ENCODE assay signal across 18 mouse cellular contexts in genomic region chr16:24198291-24198690, GRCm38 (mm10).
DNase-seq lines count a peak whose midpoint lies in the region; TF ChIP-seq lines count a peak whose summit lies in the region.
"Had no signal": no experiment of that assay in that cellular context is flagged by ENCODE, and none has a peak within 500 bp of the region (broad histone marks: within the 10 kb centered on the region; RNA-seq: fewer than 3 reads in every experiment).

No protein-coding gene starts in this region.

- no peak overlapping the region for H3K4me3 ChIP-seq in gastrocnemius, adult 2 months
- H3K4me3 ChIP-seq: embryonic facial prominence, embryonic 12.5 days; forebrain, embryonic 12.5 days; heart, embryonic 12.5 days; hindbrain, embryonic 10.5 days; intestine, embryonic 15.5 days had no signal

- H3K27ac ChIP-seq in gastrocnemius, adult 2 months, result peak overlapping the region; percentile 35
- H3K27ac ChIP-seq: embryonic facial prominence, embryonic 12.5 days; forebrain, embryonic 12.5 days; hindbrain, embryonic 10.5 days; hindbrain, embryonic 14.5 days; intestine, embryonic 15.5 days had no signal

- intact Hi-C loops in gastrocnemius, adult 2 months (cut with DNase I), result loop anchor here (10.0 kb wide), 1 partner anchor 867 kb away; no protein-coding TSS in a partner anchor
- intact Hi-C loops in left cerebral cortex, postnatal 4 days (cut with DNase I), result no loop called here

- no peak for TF ChIP-seq CTCF in gastrocnemius, adult 2 months (IDR thresholded peaks at IDR 0.05)

- peak; percentile 51 to 89 for DNase-seq in adrenal gland, adult (ENCODE audit: inconsistent age in 2 of 2, low spot score in 1 of 2)
- DNase-seq in adrenal gland, adult 8-10 months, result no peak
- DNase-seq in gastrocnemius, adult 2 months, result no peak
- DNase-seq in gastrocnemius, postnatal 10 days, result no peak
- DNase-seq in NIH3T3 (ENCODE audit: low read depth), result peak; percentile 75
- no peak for DNase-seq in left cerebral cortex, postnatal 4 days
- DNase-seq in layer of hippocampus, postnatal 36 days, result no peak
- DNase-seq: cerebellum, adult 11 months; cerebellum, adult 8-10 months; cerebellum, postnatal 25 days; gastrocnemius, postnatal 25 days; kidney, adult 18-20 months had no signal

Comparison
In these comparisons a context has a peak if more than half of its experiments do, and no peak if none do; other contexts are left out.
1. DNase-seq: peak in adrenal gland, adult (2 of 2) and NIH3T3 (single experiment); none in adrenal gland, adult 8-10 months (single experiment), gastrocnemius, adult 2 months (single experiment), gastrocnemius, postnatal 10 days (single experiment), left cerebral cortex, postnatal 4 days (single experiment) and layer of hippocampus, postnatal 36 days (0 of 2).